Mouse (Mus musculus) right cerebral cortex, postnatal 36 days (tissue): Measurements from ENCODE around the gene Gm8104.
"Not testable (repeated sequence)": the region's sequence is repeated elsewhere in the genome, so short reads cannot be mapped to it uniquely, and the experiment has no call there.

Source experiments
- DNase-seq, 2 experiments: peaks; one replicate each; pipeline ENCODE4 v3.0.0; 2022; ENCODE audit warnings: low spot score in 2 of 2, mixed read lengths in 1 of 2

Gene Gm8104

DNA sequence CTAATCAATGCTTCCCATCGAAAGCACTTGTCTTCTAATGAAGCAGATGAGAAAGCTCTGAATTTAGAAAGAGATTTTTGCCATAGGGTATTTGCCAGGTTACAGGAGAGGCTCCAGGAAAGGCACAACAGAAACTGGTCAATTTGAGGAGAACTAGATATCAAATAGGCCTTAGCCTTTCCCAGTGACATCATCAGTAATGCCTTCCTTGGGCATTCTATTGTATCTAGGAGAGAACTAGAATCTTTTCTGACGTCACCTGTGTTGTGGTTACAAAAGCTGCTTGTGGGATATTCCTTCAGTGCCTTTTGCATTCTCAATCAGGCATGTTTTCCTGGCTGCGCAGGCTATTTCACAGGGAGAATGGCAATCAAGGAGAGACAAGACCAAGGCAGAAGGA is at the start of gene Gm8104:
TSS of gene Gm8104 (plus strand) at position 301 of the 400 bp plus-strand sequence.
- not testable (repeated sequence) for DNase-seq

DNA sequence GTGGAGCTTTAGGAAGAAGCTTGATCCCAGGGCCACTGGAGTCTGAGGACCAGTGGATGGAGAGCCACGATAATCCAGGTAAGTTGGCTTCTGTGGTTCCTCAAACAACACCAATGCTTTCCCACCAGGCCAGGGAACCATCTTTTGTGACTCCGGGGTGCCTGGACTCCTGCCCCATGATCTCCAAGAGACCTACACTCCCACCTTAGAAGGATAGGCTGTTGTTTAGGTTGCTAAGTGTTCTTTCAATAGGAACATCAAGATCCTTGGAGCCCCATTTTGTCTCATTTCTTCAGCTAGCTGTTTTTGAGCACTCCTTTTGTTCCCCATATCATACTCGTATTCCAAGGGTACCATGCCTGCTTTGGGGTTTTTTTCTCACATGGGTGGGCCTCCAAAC is 42.3 kb upstream of the Gm8104 start:
- not testable (repeated sequence) for DNase-seq

DNA sequence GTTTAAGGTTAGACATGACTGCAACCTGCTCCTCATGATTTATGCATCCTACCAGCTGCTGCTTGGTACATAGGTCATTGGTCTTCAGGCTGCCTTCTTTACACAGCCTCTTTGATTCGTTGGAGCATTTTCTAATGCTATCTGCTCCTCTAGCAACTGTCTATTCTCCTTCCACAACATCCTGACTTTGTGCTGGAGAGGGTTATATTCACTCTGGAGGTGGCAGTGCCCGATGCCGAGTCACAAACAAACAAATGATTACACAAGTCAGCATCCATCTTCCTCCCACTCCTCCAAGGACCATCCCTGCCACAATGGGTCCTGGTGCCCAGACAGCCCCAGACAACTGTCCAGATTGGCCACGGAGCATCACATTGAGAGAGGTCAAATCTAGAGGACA is 40.2 kb upstream of the Gm8104 start:
- not testable (repeated sequence) for DNase-seq

DNA sequence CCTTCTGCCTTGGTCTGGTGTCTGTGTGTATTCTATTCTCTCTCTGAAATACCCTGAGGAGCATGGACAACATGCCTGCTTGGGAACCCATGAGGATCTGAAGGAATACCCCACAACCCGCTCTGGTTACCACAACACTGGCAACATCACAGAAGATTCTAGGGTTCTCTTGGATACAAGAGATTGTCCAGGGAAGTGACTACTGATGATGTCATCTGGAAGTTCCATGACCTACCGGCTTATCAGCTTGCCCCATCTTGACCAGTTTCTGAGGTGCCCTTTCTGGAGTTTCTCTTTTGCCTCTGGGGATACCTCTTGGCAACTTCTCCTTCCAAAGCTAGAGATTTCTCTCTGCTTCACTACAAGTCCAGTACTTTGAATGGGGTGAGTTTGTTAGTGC is 23.9 kb upstream of the Gm8104 start, which contains the start of gene Gm8094:
TSS of gene Gm8094 (minus strand) at position 101 of the 400 bp plus-strand sequence.
- DNase-seq = not testable (repeated sequence)

DNA sequence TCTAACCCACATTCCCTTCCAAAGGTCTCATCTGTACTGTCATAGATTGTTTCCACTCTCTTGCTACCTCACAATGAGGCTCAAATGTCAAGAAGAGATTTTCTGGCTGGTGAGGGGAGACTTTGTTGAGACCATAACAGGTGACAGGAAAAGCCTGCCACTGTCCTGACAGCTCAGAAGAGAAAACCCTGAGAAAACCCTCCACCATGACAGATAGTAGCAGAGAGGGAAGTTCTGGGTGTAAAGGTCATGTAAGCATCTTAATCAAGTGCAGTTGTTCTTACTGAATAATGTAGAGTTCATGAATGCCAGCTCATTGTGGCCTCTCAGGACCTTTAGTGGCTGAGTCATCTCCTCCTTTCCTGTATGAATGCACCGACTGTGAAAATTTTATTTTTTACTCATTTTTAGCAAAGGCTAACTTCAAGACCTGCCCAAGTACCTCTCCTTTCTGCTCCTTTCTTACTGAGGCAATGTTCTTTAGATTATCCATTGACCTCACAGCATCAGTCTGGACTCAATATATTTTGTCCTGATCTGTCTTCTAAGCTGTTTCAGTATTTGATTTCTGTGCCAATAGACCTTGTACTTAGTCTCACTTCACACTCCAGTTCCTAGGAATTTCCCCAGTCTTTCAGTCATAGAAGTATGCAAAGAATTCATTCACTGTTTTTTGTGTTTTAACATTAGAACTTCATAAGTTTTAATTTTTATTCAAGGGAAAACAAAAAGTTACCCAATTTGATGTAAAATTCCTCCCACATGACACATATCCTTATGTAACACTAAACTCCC is 15.3 kb upstream of the Gm8104 start:
- DNase-seq = not testable (repeated sequence)

DNA sequence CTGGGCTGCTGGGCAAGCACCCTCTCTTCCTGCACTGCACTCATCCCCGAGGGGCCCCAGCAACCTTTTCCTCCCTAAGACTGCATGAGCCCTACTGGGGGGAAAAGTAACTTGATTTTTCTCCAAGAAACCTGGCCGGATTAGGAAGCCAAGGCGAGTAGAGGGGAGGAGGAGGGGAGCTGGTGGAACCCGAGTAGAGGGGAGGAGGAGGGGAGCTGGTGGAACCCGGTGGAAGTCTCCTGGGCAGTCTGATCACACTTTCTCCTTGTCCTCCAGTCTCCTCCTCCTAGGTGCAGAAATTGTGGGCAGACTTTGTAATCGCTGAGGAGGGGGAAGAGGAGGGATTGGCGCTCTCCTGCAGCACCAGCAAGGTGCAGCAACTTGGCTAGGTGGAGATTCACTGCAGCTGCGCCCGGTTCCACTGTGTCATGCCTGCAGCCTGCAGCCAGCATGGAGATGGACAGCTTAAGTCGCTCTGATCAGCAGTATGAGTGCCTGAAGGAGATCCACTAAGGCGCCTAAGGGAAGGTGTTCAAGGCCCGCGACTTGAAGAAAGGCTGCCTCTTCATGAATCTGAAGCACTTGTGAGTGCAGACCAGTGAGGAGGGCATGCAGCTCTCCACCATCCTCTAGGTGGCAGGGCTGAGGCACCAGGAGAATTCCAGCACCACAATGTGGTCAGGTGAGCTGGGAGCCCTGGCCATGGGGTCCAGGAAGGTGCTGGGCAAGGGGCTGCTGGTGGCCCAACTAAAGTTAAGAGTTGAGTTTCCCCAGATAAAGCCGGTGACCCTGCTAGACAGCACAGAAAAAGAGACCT is 11.1 kb upstream of the Gm8104 start:
- not testable (repeated sequence) for DNase-seq

DNA sequence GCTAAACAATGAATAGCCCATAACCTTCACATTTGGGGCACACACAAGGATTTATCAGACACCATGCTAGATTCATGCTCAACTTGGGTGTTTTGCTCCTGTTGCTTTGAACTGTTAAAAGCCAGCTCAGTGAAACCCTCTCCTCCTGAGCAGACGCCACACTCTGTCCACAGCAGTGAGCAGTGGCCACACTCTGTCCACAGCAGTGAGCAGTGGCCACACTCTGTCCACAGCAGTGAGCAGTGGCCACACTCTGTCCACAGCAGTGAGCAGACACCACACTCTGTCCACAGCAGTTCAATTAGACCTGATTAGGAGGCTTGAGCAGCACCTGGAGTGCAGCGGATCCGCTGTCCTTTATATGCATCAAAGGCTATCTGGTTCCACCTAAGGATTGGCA is 19.3 kb downstream of the Gm8104 start:
- not testable (repeated sequence) for DNase-seq

DNA sequence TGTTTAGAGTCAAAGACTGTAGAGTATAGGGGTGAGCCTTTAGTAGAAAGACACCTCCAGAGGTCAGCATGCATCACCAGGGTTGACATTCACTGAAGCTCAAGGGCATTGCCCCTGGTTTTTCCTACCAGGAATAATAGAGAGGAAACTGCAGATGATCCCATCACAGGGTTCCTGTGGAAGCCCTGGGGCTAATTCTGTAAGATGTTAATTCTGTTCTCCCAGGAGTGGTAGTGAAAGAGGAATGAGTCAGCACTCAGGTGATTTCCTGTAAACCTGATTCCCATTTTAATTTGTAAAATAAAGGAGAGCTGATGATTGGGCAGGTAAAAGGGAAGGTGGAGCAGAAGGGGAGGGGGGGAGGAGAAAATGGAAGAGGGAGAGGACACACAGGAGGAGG is 25.9 kb downstream of the Gm8104 start:
- not testable (repeated sequence) for DNase-seq
